Mouse (Mus musculus): ENCODE results near the gene Vmn2r68.

Vmn2r68 gene

GRCm38 (mm10) chr7:85237683-85238082, at the start of gene Vmn2r68:
TSS of gene Vmn2r68 (minus strand) at chr7:85237783.
- DNase-seq (ENCODE audit: low spot score in 2 of 2) = no peak
